Mouse (Mus musculus) layer of hippocampus, postnatal 14 days (tissue): Measurements from ENCODE around the gene Npy4r. TPM values are rescaled to one million over a fixed set of nuclear protein-coding genes. Genes with fewer than 3 reads are reported as not detected.
A peak's percentile ranks its signal among the peaks of the same experiment; 100 is the strongest.

Experiments
- DNase-seq, 2 experiments: peaks; one replicate each; pipeline ENCODE4 v3.0.0; 2021 to 2022; ENCODE audit warnings: low spot score in 2 of 2, mixed read lengths in 1 of 2
- long read RNA-seq, 2 experiments: library from polyadenylated mRNA; stranded (forward); transcript quantifications; one replicate each; pipeline ENCODE4 v2.0.0; 2021
- total RNA-seq, 2 experiments: library from RNA; stranded (reverse); gene quantifications; 2 replicates each; pipeline ENCODE4 v1.2.3; 2021

Npy4r gene
- total RNA-seq, result under 1 TPM in 1 of 2 experiments, not detected in 1; 0.10 TPM
- long read RNA-seq, experiment 1, result 0 reads
- long read RNA-seq, experiment 2, result 0 reads

GRCm38 (mm10) chr14:34152342-34152741, at the start of gene Npy4r:
Gene Npy4r (minus strand): TSS chr14:34152489.
- no peak for DNase-seq

- DNase-seq, result peak; percentile 19 to 23
Observed at GRCm38 (mm10) chr14:34201231-34202035, 49.1 kb upstream of the Npy4r start, which contains the start of gene Gprin2. Gene Gprin2 (minus strand): TSS chr14:34201653.

- DNase-seq, result peak in 1 of 2 experiments; percentile 21
Observed at GRCm38 (mm10) chr14:34200738-34201230, 48.5 kb upstream of the Npy4r start.

GRCm38 (mm10) chr14:34196706-34197105, 44.4 kb upstream of the Npy4r start:
- DNase-seq, result no peak

- DNase-seq, result no peak
Observed at GRCm38 (mm10) chr14:34195466-34195865, 43.2 kb upstream of the Npy4r start.

- no peak for DNase-seq
Observed at GRCm38 (mm10) chr14:34193879-34194278, 41.6 kb upstream of the Npy4r start.

- DNase-seq, result no peak
Observed at GRCm38 (mm10) chr14:34190361-34190760, 38.1 kb upstream of the Npy4r start.

GRCm38 (mm10) chr14:34188629-34189028, 36.3 kb upstream of the Npy4r start:
- peak in 1 of 2 experiments; percentile 19 for DNase-seq

GRCm38 (mm10) chr14:34183101-34183500, 30.8 kb upstream of the Npy4r start:
- no peak for DNase-seq

- peak; percentile 29 to 72 for DNase-seq
Observed at GRCm38 (mm10) chr14:34179351-34179750, 27.1 kb upstream of the Npy4r start.

GRCm38 (mm10) chr14:34171107-34171506, 18.8 kb upstream of the Npy4r start:
- DNase-seq, result no peak

- no peak for DNase-seq
Observed at GRCm38 (mm10) chr14:34155752-34156151, 3.5 kb upstream of the Npy4r start.

GRCm38 (mm10) chr14:34154601-34155337, 2.5 kb upstream of the Npy4r start:
- peak; percentile 8 to 56 for DNase-seq

- no peak for DNase-seq
Observed at GRCm38 (mm10) chr14:34142915-34143314, 9.4 kb downstream of the Npy4r start.

GRCm38 (mm10) chr14:34142316-34142715, 10.0 kb downstream of the Npy4r start:
- DNase-seq, result no peak

- no peak for DNase-seq
Observed at GRCm38 (mm10) chr14:34139671-34140664, 12.3 kb downstream of the Npy4r start.

GRCm38 (mm10) chr14:34135391-34135790, 16.9 kb downstream of the Npy4r start:
- DNase-seq, result no peak

- DNase-seq, result no peak
Observed at GRCm38 (mm10) chr14:34131216-34131615, 21.1 kb downstream of the Npy4r start.

GRCm38 (mm10) chr14:34121691-34122090, 30.6 kb downstream of the Npy4r start:
- DNase-seq, result no peak

GRCm38 (mm10) chr14:34120923-34121351, 31.4 kb downstream of the Npy4r start:
- no peak for DNase-seq
